Mouse (Mus musculus): ENCODE data around the gene Hoxa10. TPM values are rescaled to one million over a fixed set of nuclear protein-coding genes. Genes with fewer than 3 reads are reported as not detected.

The Hoxa10 gene
- polyA plus RNA-seq, 1 experiment from 2014 or later: not detected

- H3K9me3 ChIP-seq (ENCODE audit: control insufficient read depth, low read length): no peaks in the 10 kb centered on the region
- H3K27ac ChIP-seq (ENCODE audit: low read depth, low read length): no peak overlapping the region
- ATAC-seq (ENCODE audit: low FRiP score) (no peak), DNase-seq (ENCODE audit: low spot score, missing footprints) (no peak)
- H3K9ac ChIP-seq (ENCODE audit: low read length): no peak overlapping the region
- peaks cover 98% of the 10 kb centered on the region for H3K27me3 ChIP-seq (ENCODE audit: control insufficient read depth, insufficient read depth, low read length)
- no peak overlapping the region for H3K4me2 ChIP-seq
- no peaks in the 10 kb centered on the region for H3K4me1 ChIP-seq (ENCODE audit: control insufficient read depth, insufficient read depth, low read length)
- H3K4me3 ChIP-seq (ENCODE audit: low read depth, low read length): no peak overlapping the region
- H3K36me3 ChIP-seq (ENCODE audit: control insufficient read depth, insufficient read depth, low read length): no peaks in the 10 kb centered on the region
- WGBS: 1% methylated on average over 10 of the region's 10 CpGs
Observed at GRCm38 (mm10) chr6:52197271-52197670, 43.4 kb downstream of the Hoxa10 start.

GRCm38 (mm10) chr6:52196811-52197210, 43.8 kb downstream of the Hoxa10 start:
- no peak overlapping the region for H3K4me3 ChIP-seq (ENCODE audit: low read depth, low read length)
- WGBS: 2% methylated on average over 9 of the region's 9 CpGs
- no peak overlapping the region for H3K4me2 ChIP-seq

GRCm38 (mm10) chr6:52194690-52195089, 46.0 kb downstream of the Hoxa10 start:
- Histone ChIP-seq H3K4me1 (ENCODE audit: control insufficient read depth, insufficient read depth, low read length) (peaks cover 10% of the 10 kb centered on the region), H3K36me3 (ENCODE audit: control insufficient read depth, insufficient read depth, low read length) (no peaks in the 10 kb centered on the region), H3K27me3 (ENCODE audit: control insufficient read depth, insufficient read depth, low read length) (peaks cover 98% of the 10 kb centered on the region), H3K4me2 (no peak overlapping the region), H3K4me3 (ENCODE audit: low read depth, low read length) (no peak overlapping the region), H3K27ac (ENCODE audit: low read depth, low read length) (no peak overlapping the region), H3K9me3 (ENCODE audit: control insufficient read depth, low read length) (no peaks in the 10 kb centered on the region), H3K9ac (ENCODE audit: low read length) (no peak overlapping the region)
- no peak for ATAC-seq (ENCODE audit: low FRiP score)
- 5% methylated on average over 10 of the region's 10 CpGs for WGBS
- no peak for DNase-seq (ENCODE audit: low spot score, missing footprints)

More at GRCm38 (mm10) chr6:52196811-52197210, 43.8 kb downstream of the Hoxa10 start:
- H3K27me3 ChIP-seq (ENCODE audit: control insufficient read depth, insufficient read depth, low read length): peaks cover 98% of the 10 kb centered on the region
- no peaks in the 10 kb centered on the region for H3K36me3 ChIP-seq (ENCODE audit: control insufficient read depth, insufficient read depth, low read length)
- H3K9me3 ChIP-seq (ENCODE audit: control insufficient read depth, low read length): no peaks in the 10 kb centered on the region
- DNase-seq (ENCODE audit: low spot score, missing footprints) (no peak), ATAC-seq (ENCODE audit: low FRiP score) (no peak)
- no peak overlapping the region for H3K9ac ChIP-seq (ENCODE audit: low read length)
- no peak overlapping the region for H3K27ac ChIP-seq (ENCODE audit: low read depth, low read length)
- H3K4me1 ChIP-seq (ENCODE audit: control insufficient read depth, insufficient read depth, low read length): peaks cover 3% of the 10 kb centered on the region

GRCm38 (mm10) chr6:52191860-52192550, 48.6 kb downstream of the Hoxa10 start:
- ATAC-seq (ENCODE audit: low FRiP score): peak; percentile 55; the same call in 1 of the 2 replicates
- no peak overlapping the region for H3K27ac ChIP-seq (ENCODE audit: low read depth, low read length)
- H3K9ac ChIP-seq (ENCODE audit: low read length): no peak overlapping the region; the same call in 1 of the 2 replicates
- DNase-seq (ENCODE audit: low spot score, missing footprints): peak; percentile 96
- under 1% methylated on average over 35 of the region's 55 CpGs for WGBS
- peak overlapping the region; percentile 34 for H3K4me3 ChIP-seq (ENCODE audit: low read depth, low read length)
- H3K27me3 ChIP-seq (ENCODE audit: control insufficient read depth, insufficient read depth, low read length): peaks cover 100% of the 10 kb centered on the region
- H3K9me3 ChIP-seq (ENCODE audit: control insufficient read depth, low read length): no peaks in the 10 kb centered on the region
- peaks cover 10% of the 10 kb centered on the region for H3K4me1 ChIP-seq (ENCODE audit: control insufficient read depth, insufficient read depth, low read length)
- no peaks in the 10 kb centered on the region for H3K36me3 ChIP-seq (ENCODE audit: control insufficient read depth, insufficient read depth, low read length)
- peak overlapping the region; percentile 54 for H3K4me2 ChIP-seq

DNA sequence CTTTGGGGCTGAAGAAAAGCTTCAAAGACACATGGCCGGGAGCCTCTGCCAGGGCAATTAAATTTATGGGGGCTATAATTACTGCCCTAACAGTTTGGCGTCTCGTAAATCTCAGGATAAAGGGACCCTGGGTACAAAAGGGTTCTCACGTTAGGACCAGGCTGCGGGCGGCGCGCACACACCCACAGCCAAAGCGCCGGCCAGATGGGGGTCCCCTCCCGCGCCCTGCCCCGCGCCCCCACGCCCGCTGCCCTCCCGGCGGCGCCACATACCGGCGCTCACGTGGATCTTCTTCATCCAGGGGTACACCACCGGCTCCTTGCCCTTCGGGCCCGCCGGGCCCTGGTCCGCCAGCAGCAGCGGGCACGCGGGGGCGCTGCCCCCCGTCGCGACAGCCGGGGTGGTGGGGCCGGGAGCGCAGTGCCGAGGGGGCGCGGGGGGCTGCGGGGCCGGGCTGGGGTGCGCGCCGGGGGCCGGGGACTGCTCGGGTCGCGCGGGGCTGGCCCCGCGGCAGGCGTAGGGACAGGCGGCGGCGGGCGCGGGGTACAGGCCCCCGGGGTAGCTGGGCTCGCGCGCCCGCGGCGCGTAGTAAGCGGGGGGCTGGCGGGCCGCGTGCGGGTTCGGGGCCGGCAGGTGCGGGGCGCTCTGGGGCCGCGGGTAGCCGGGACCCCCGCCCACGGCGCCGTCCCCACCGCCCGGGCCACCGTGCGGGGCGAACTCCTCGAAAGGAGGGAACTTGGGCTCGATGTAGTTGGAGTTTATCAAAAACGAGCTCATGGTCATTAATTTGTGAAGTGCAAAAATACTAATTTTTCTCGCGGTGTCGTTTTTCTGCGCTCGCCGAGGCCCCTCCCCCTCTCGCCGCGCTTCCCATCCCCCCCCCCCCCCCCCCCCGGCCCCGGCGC, 49.5 kb downstream of the Hoxa10 start, which contains the start of gene Hoxa4:
TSS of gene Hoxa4 (minus strand) at position 848 of the 905 bp plus-strand sequence.
- Histone ChIP-seq H3K4me3 (ENCODE audit: low read depth, low read length) (peak within 1 kb of the TSS; percentile 34), H3K27ac (ENCODE audit: low read depth, low read length) (no peak within 1 kb of the TSS), H3K36me3 (ENCODE audit: control insufficient read depth, insufficient read depth, low read length) (no peaks in the 10 kb centered on the region), H3K9ac (ENCODE audit: low read length) (no peak within 1 kb of the TSS; the same call in 1 of the 2 replicates), H3K4me2 (peak within 1 kb of the TSS; percentile 54), H3K9me3 (ENCODE audit: control insufficient read depth, low read length) (no peaks in the 10 kb centered on the region), H3K27me3 (ENCODE audit: control insufficient read depth, insufficient read depth, low read length) (peaks cover 100% of the 10 kb centered on the region), H3K4me1 (ENCODE audit: control insufficient read depth, insufficient read depth, low read length) (peaks cover 10% of the 10 kb centered on the region)
- WGBS: 1% methylated on average over 85 of the region's 102 CpGs
- no peak for ATAC-seq (ENCODE audit: low FRiP score)
- no peak for DNase-seq (ENCODE audit: low spot score, missing footprints)

DNA sequence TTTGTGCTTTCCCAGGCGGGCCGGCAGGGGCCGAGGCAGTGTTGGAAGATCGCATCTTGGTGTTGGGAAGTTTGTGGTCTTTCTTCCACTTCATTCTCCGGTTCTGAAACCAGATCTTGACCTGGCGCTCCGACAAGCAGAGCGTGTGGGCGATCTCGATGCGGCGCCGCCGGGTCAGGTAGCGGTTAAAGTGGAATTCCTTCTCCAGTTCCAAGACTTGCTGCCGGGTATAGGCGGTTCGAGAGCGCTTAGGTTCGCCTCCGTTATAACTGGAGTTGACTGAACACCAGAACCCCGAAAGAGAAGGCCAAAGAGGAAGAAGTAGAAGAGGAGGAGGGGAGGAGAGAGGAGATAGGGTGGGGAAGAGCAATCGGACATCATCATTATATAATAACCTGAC, 50.2 kb downstream of the Hoxa10 start:
- H3K27me3 ChIP-seq (ENCODE audit: control insufficient read depth, insufficient read depth, low read length): peaks cover 100% of the 10 kb centered on the region
- no peak overlapping the region for H3K4me3 ChIP-seq (ENCODE audit: low read depth, low read length)
- no peaks in the 10 kb centered on the region for H3K36me3 ChIP-seq (ENCODE audit: control insufficient read depth, insufficient read depth, low read length)
- peak; percentile 95 for DNase-seq (ENCODE audit: low spot score, missing footprints)
- no peak overlapping the region for H3K4me2 ChIP-seq
- H3K9me3 ChIP-seq (ENCODE audit: control insufficient read depth, low read length): no peaks in the 10 kb centered on the region
- H3K9ac ChIP-seq (ENCODE audit: low read length): no peak overlapping the region
- H3K27ac ChIP-seq (ENCODE audit: low read depth, low read length): no peak overlapping the region
- no peak for ATAC-seq (ENCODE audit: low FRiP score)
- peaks cover 10% of the 10 kb centered on the region for H3K4me1 ChIP-seq (ENCODE audit: control insufficient read depth, insufficient read depth, low read length)
- under 1% methylated on average over 23 of the region's 23 CpGs for WGBS

DNA sequence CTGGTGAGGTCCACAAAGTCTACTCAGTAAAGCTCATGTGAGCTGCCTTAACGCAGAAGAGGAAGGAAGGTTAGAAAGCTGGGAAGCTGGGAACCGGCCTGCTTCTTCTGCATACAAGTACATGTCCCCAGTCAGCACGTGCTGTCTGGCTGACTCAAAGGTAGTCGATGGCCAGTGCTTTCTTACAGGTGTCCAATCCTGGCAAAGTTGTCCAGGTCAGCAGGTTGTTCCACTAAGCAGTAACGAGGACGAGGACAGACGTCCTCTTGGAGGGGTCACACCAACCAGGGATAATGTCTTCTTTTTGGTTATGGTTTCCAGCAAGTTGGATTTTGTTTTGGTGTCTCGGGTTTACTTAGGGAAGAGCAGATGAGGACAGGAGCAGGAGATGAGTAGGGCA, 50.7 kb downstream of the Hoxa10 start:
- Histone ChIP-seq H3K4me3 (ENCODE audit: low read depth, low read length) (no peak overlapping the region), H3K9ac (ENCODE audit: low read length) (no peak overlapping the region)
- 4% methylated on average over 8 of the region's 8 CpGs for WGBS

GRCm38 (mm10) chr6:52189172-52189591, 51.5 kb downstream of the Hoxa10 start:
- Histone ChIP-seq H3K9me3 (ENCODE audit: control insufficient read depth, low read length) (no peaks in the 10 kb centered on the region), H3K9ac (ENCODE audit: low read length) (no peak overlapping the region), H3K4me1 (ENCODE audit: control insufficient read depth, insufficient read depth, low read length) (peaks cover 10% of the 10 kb centered on the region), H3K4me2 (no peak overlapping the region), H3K27ac (ENCODE audit: low read depth, low read length) (no peak overlapping the region), H3K27me3 (ENCODE audit: control insufficient read depth, insufficient read depth, low read length) (peaks cover 100% of the 10 kb centered on the region), H3K4me3 (ENCODE audit: low read depth, low read length) (no peak overlapping the region), H3K36me3 (ENCODE audit: control insufficient read depth, insufficient read depth, low read length) (no peaks in the 10 kb centered on the region)
- 6% methylated on average over 5 of the region's 5 CpGs for WGBS
- DNase-seq (ENCODE audit: low spot score, missing footprints) (no peak), ATAC-seq (ENCODE audit: low FRiP score) (no peak)

More for the DNA sequence above, 50.7 kb downstream of the Hoxa10 start:
- Histone ChIP-seq H3K27me3 (ENCODE audit: control insufficient read depth, insufficient read depth, low read length) (peaks cover 100% of the 10 kb centered on the region), H3K9me3 (ENCODE audit: control insufficient read depth, low read length) (no peaks in the 10 kb centered on the region), H3K36me3 (ENCODE audit: control insufficient read depth, insufficient read depth, low read length) (no peaks in the 10 kb centered on the region), H3K27ac (ENCODE audit: low read depth, low read length) (no peak overlapping the region), H3K4me2 (no peak overlapping the region), H3K4me1 (ENCODE audit: control insufficient read depth, insufficient read depth, low read length) (peaks cover 10% of the 10 kb centered on the region)
- ATAC-seq (ENCODE audit: low FRiP score) (no peak), DNase-seq (ENCODE audit: low spot score, missing footprints) (no peak)

DNA sequence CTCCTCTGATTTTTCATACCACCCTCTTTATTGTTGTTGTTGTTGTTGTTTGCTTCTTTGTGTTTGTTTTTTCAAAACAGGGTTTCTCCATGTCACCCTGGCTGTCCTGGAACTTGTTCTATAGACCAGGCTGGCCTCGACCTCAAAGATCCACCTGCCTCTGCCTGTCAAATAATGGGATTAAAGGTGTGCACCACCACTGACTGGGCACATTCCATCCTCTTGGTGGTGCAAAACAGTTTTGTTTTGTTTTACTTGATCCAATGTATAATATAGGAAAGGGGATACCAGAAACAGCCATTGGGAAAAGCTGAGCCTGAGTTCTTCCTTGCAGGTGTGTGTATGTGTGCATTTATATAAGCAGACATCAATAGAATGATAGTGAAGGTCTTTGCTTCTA, 54.2 kb downstream of the Hoxa10 start:
- H3K27ac ChIP-seq (ENCODE audit: low read depth, low read length): no peak overlapping the region
- H3K27me3 ChIP-seq (ENCODE audit: control insufficient read depth, insufficient read depth, low read length): peaks cover 100% of the 10 kb centered on the region
- DNase-seq (ENCODE audit: low spot score, missing footprints): no peak
- H3K9ac ChIP-seq (ENCODE audit: low read length): no peak overlapping the region
- H3K4me3 ChIP-seq (ENCODE audit: low read depth, low read length): no peak overlapping the region
- H3K36me3 ChIP-seq (ENCODE audit: control insufficient read depth, insufficient read depth, low read length): no peaks in the 10 kb centered on the region
- WGBS: 18% methylated on average over 1 of the region's 1 CpGs
- peaks cover 5% of the 10 kb centered on the region for H3K4me1 ChIP-seq (ENCODE audit: control insufficient read depth, insufficient read depth, low read length)
- H3K4me2 ChIP-seq: no peak overlapping the region
- no peaks in the 10 kb centered on the region for H3K9me3 ChIP-seq (ENCODE audit: control insufficient read depth, low read length)
- no peak for ATAC-seq (ENCODE audit: low FRiP score)

All from midbrain, embryonic 11.5 days (tissue).